Mouse (Mus musculus): Measurements from ENCODE around the gene Pcgf1.
A peak's percentile ranks its signal among the peaks of the same experiment; 100 is the strongest.

Pcgf1 gene

GRCm38 (mm10) chr6:83122961-83123360 is 45.3 kb downstream of the Pcgf1 start:
- no peak for DNase-seq (ENCODE audit: low read depth, low spot score)

- DNase-seq (ENCODE audit: low read depth, low spot score) = peak; percentile 90
These were observed 47.2 kb downstream of the Pcgf1 start for GRCm38 (mm10) chr6:83124851-83125312.

- no peak for DNase-seq (ENCODE audit: low read depth, low spot score)
These were observed 47.7 kb downstream of the Pcgf1 start, which contains the start of gene Ino80b for GRCm38 (mm10) chr6:83125331-83125730. Ino80b (minus strand) TSS chr6:83125431.

GRCm38 (mm10) chr6:83127419-83127818 is 49.8 kb downstream of the Pcgf1 start:
- DNase-seq (ENCODE audit: low read depth, low spot score) = no peak

All from skeletal muscle tissue, adult 2 months (tissue).